Mouse (Mus musculus) forebrain, postnatal 0 days (tissue): ENCODE results near the gene Osbpl6. TPM values are rescaled to one million over a fixed set of nuclear protein-coding genes. Genes with fewer than 3 reads are reported as not detected.

ENCODE experiments used
- ATAC-seq: fragments of 200-750 bp; cut with Nextera tagmentation; 2 replicates; pipeline ENCODE4 v1.8.0; 2017; ENCODE audit warnings: mild to moderate bottlenecking, moderate library complexity
- DNase-seq: peaks from one replicate; pipeline ENCODE4 v3.0.0-alpha.2; 2015
- H3K27ac ChIP-seq: fragments of 300-500 bp; sonication (generic); 2 replicates; pipeline ENCODE4 v1.5.1; 2014; ENCODE audit warnings: low read depth, mild to moderate bottlenecking, antibody characterized with exemption, low read length, moderate library complexity, mixed read lengths
- H3K27me3 ChIP-seq: fragments of 300-500 bp; sonication (generic); 2 replicates; pipeline ENCODE4 v1.6.1; 2014; ENCODE audit warnings: mild to moderate bottlenecking, low read length, mixed read lengths; ENCODE audit not compliant: insufficient read depth
- H3K36me3 ChIP-seq: fragments of 300-500 bp; sonication (generic); 2 replicates; pipeline ENCODE4 v1.6.1; 2014; ENCODE audit warnings: mild to moderate bottlenecking, moderate library complexity; ENCODE audit not compliant: insufficient read depth
- H3K4me1 ChIP-seq: fragments of 300-500 bp; sonication (generic); 2 replicates; pipeline ENCODE4 v1.6.1; 2014; ENCODE audit warnings: antibody characterized with exemption; ENCODE audit not compliant: insufficient read depth
- H3K4me2 ChIP-seq: fragments of 300-500 bp; sonication (generic); 2 replicates; pipeline ENCODE4 v1.6.1; 2014; ENCODE audit warnings: low read depth, mild to moderate bottlenecking, moderate library complexity
- H3K4me3 ChIP-seq: fragments of 300-500 bp; sonication (generic); 2 replicates; pipeline ENCODE4 v1.5.1; 2014; ENCODE audit warnings: low read depth, low read length, mixed read lengths
- H3K9ac ChIP-seq: fragments of 300-500 bp; sonication (generic); 2 replicates; pipeline ENCODE4 v1.6.1; 2014; ENCODE audit warnings: mild to moderate bottlenecking
- H3K9me3 ChIP-seq: fragments of 300-500 bp; sonication (generic); 2 replicates; pipeline ENCODE4 v1.6.1; 2016; ENCODE audit warnings: low read length
- CTCF ChIP-seq: sonication (generic); IDR thresholded peaks from 2 replicates; pipeline ENCODE4 v1.5.1; 2016; ENCODE audit warnings: antibody characterized with exemption, control low read depth, low read depth
- WGBS: fragments of 180-500 bp; shearing (Covaris S2); extraction: QIAGEN DNeasy Blood & Tissue Kit; methylation state at CpG from one replicate; pipeline ENCODE4 v1.1.7; 2014; 5-methylcytosine and 5-hydroxymethylcytosine counted together
- polyA plus RNA-seq: library from polyadenylated mRNA; unstranded; fragments of >200 nt; fragmentation: Nextera tagmentation; extraction: Ambion mirVana; gene quantifications from 2 replicates; pipeline ENCODE4 v1.2.1, GENCODE M21; 2015
- total RNA-seq: library from RNA; depleted of rRNA; stranded (reverse); fragments of >200 nt; gene quantifications from 2 replicates; pipeline ENCODE4 v1.2.3, GENCODE M21; 2014; rRNA removed

Gene Osbpl6
- 16.2 and 17.1 TPM in 2 replicates for total RNA-seq
- polyA plus RNA-seq, result 19.5 and 21.6 TPM in 2 replicates

DNA sequence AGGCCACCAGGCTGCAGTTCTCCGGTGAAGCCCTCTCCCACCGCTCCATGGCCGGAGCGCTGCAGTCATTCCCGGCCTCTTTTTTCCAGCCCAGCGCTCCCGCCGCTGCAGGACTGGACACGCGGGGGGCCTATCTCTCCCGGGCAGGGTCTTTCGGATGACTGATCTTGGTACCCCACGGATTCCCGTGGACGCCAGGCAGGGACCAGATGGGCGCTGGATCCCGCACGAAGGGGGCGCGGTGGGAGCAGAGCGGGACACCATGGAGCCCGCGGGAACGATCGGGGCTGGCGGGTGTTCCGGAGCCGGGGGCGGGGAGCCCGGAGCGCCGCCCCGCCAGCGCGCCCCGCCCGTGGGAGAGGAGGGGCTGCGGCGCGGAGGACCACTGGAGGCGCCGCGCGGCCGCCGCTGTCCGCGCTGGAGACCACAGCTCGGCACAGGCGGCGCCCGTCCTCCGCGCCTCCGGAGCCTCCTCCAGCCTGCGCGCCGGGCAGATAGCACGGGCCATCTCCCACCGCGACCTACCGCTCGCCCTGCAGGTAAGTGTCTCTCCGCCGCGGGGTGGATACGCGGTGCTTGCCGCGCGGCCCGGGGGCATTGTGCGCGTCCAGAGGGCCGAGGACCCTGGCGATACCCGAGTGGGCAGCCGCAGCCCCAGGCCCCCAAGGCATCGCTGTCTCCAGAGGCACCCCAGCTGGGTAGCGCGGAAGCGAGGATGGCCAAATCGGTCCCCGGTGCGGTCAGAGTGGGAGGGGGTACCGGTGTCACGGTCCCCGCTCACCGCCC, at the start of gene Osbpl6:
Osbpl6 (plus strand) TSS at position 358 of the 786 bp plus-strand sequence.
- WGBS, result 3% methylated on average over 78 of the region's 89 CpGs
- ATAC-seq (peak; percentile 93), DNase-seq (peak; percentile 89)
- Histone ChIP-seq H3K27me3 (no peaks in the 10 kb centered on the region; the same call in 1 of the 2 replicates), H3K4me3 (peak within 1 kb of the TSS; percentile 99), H3K9me3 (no peaks in the 10 kb centered on the region), H3K27ac (peak within 1 kb of the TSS; percentile 91), H3K4me2 (peak within 1 kb of the TSS; percentile 89), H3K36me3 (no peaks in the 10 kb centered on the region), H3K4me1 (peaks cover 5% of the 10 kb centered on the region; the same call in 1 of the 2 replicates), H3K9ac (peak within 1 kb of the TSS; percentile 95)
- peak; percentile 31 for TF ChIP-seq CTCF

DNA sequence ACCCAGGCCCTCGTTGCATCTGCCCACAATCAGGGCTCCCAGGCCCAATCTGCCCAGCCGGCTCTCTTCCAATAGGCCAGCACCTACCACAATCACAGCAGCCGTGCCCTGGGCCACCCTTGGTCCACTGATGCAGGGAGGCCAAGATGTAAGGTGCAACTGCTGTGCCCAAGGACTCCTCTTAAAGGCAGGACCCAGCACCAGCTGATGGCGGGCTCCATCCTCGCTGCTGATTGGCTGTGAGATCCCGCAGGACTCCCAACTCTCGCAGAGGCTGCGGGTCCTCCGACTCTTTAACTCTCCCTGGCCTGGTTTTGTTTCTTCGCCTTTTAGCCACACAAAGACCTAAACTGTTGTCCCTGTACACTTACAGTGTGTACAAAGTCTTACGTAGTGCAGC, 46.1 kb upstream of the Osbpl6 start, which contains the start of gene Cyct:
Cyct (minus strand) TSS at position 225 of the 400 bp plus-strand sequence.
- no peaks in the 10 kb centered on the region for H3K27me3 ChIP-seq
- WGBS, result 89% methylated on average over 11 of the region's 11 CpGs
- ATAC-seq, result no peak
- H3K9me3 ChIP-seq, result no peaks in the 10 kb centered on the region
- no peak for TF ChIP-seq CTCF
- no peak for DNase-seq
- H3K27ac ChIP-seq, result no peak within 1 kb of the TSS
- H3K9ac ChIP-seq, result no peak within 1 kb of the TSS
- H3K36me3 ChIP-seq, result no peaks in the 10 kb centered on the region
- H3K4me3 ChIP-seq, result no peak within 1 kb of the TSS
- no peak within 1 kb of the TSS for H3K4me2 ChIP-seq
- H3K4me1 ChIP-seq, result no peaks in the 10 kb centered on the region

DNA sequence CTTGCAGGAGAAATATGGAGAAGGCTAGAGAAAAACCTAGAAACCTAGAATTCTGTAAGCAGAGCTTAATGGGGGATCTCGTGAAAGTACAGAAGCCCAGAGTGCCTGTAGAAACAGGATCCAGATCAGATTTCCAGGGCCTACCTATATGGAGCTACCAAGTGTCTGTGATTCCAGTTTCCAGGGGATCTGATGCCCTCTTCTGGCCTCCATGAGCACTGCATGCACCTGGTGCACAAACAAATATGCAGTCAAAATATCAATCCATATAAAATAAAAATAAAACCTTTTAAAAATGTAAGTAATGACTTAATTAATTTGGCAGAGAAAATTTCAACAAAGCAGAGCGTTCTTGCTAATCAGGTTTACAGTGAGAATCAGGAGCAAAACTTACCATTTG, 44.2 kb upstream of the Osbpl6 start:
- Histone ChIP-seq H3K27me3 (no peaks in the 10 kb centered on the region), H3K4me2 (no peak overlapping the region), H3K4me3 (no peak overlapping the region), H3K9ac (no peak overlapping the region), H3K36me3 (no peaks in the 10 kb centered on the region), H3K4me1 (no peaks in the 10 kb centered on the region), H3K9me3 (no peaks in the 10 kb centered on the region), H3K27ac (no peak overlapping the region)
- DNase-seq (peak; percentile 55), ATAC-seq (no peak)
- peak; percentile 71 for TF ChIP-seq CTCF
- 38% methylated on average over 2 of the region's 2 CpGs for WGBS

DNA sequence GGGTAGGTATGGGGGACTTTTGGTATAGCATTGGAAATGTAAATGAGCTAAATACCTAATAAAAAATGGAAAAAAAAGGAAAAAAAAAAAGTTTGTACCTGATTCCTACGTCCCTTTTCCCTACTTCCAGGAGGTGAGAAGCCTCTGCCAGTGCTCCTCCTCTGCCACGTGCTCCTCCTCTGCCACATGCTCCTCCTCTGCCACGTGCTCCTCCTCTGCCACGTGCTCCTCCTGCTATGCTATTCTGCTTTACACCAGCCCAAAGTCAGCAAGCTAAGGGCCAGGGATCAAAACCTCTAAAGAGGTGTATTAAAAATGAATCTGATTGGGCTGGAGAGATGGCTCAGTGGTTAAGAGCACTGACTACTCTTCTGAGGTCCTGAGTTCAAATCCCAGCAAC, 40.5 kb upstream of the Osbpl6 start:
- WGBS, result 88% methylated on average over 4 of the region's 4 CpGs
- Histone ChIP-seq H3K9ac (no peak overlapping the region), H3K9me3 (no peaks in the 10 kb centered on the region), H3K4me1 (no peaks in the 10 kb centered on the region), H3K27ac (no peak overlapping the region), H3K4me3 (no peak overlapping the region), H3K27me3 (no peaks in the 10 kb centered on the region), H3K36me3 (no peaks in the 10 kb centered on the region), H3K4me2 (no peak overlapping the region)
- DNase-seq (no peak), ATAC-seq (no peak)
- no peak for TF ChIP-seq CTCF

DNA sequence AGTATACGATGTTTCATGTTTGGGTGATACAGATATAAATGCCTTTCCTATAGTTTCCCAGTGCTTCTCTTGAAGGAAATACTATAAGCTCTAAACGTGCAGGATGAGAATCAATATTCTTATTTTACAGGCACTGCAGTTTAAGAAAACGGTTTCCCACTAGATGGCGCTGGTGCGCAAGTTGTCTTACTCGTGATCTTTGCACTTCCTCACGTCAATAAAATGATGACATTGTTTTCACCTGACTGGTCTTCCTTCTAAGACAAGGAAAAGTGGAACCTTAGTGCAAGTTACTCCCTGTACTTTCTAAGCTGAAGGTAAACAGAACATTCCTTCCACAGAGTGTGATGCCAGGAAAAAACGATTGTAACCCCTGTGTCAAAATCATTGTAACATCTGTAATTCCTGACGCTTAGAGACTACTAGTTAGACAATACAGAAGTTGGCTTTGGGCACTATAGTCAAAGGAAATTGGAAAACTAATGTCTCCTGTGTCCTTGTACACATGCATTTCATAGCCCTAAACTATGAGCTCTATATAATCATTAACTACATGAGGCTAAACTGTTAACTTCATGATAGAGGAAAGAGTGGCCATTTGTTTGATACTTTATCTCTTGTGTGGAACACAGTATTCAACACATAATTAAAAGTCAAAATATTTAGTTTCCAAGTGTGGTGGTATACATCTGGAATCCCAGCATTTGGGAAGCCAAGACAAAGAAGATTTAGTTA, 39.0 kb upstream of the Osbpl6 start:
- Histone ChIP-seq H3K9me3 (no peaks in the 10 kb centered on the region), H3K27ac (no peak overlapping the region), H3K27me3 (no peaks in the 10 kb centered on the region), H3K4me1 (no peaks in the 10 kb centered on the region), H3K4me2 (no peak overlapping the region), H3K36me3 (peaks cover 5% of the 10 kb centered on the region), H3K4me3 (no peak overlapping the region), H3K9ac (no peak overlapping the region)
- peak; percentile 87 for TF ChIP-seq CTCF
- DNase-seq (peak; percentile 89), ATAC-seq (peak; percentile 26; the same call in 1 of the 2 replicates)
- WGBS, result 19% methylated on average over 9 of the region's 9 CpGs

DNA sequence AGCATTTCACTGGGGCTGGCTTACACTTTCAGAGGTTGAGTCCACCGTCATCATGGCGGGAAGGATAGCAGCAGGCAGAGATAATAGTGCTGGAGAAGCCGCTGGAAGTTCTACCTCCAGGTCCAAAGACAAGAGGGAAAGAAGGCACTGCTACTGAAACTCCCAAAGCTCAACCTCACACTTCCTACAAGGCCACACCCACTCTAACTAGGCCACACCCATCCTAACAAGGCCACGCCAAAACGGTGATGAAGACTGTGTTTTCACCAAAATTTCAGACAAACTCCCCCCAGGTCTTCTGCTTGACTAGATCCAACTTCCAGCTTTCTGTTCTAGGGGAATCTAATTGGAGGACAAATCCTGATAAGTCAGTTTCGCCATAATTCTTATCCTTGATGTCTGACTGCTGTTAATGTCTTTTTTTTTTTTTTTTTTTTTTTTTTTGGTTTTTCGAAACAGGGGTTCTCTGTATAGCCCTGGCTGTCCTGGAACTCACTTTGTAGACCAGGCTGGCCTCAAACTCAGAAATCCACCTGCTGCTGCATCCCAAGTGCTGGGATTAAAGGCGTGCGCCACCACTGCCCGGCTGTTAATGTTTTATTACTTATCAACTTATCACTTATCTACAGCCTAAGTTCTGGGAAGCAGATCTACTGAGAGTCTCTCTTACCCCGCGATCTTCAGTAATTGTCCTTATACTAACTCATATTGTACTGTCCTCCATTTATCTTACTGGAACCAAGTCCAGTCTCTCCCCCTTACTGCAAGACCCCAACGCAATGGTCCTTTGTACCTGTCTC, 37.2 kb upstream of the Osbpl6 start:
- no peak overlapping the region for H3K4me3 ChIP-seq

More for the DNA sequence above, 37.2 kb upstream of the Osbpl6 start:
- WGBS, result 77% methylated on average over 12 of the region's 13 CpGs
- no peaks in the 10 kb centered on the region for H3K9me3 ChIP-seq
- no peak for DNase-seq
- no peak for TF ChIP-seq CTCF
- no peaks in the 10 kb centered on the region for H3K4me1 ChIP-seq
- no peak overlapping the region for H3K27ac ChIP-seq
- no peak overlapping the region for H3K4me2 ChIP-seq
- H3K9ac ChIP-seq, result no peak overlapping the region
- peaks cover 15% of the 10 kb centered on the region for H3K36me3 ChIP-seq
- no peak for ATAC-seq
- no peaks in the 10 kb centered on the region for H3K27me3 ChIP-seq
